In genomic region chr2:152415287-152415686, GRCm38 (mm10) we compare ENCODE assay signal across 8 mouse cellular contexts. TPM values are rescaled to one million over a fixed set of nuclear protein-coding genes. Genes with fewer than 3 reads are reported as not detected.
A peak's percentile ranks its signal among the peaks of the same experiment; 100 is the strongest.
DNase-seq lines count a peak whose midpoint lies in the region; ATAC-seq and TF ChIP-seq lines count a peak whose summit lies in the region.

6820408C15Rik (plus strand) TSS chr2:152415587.

- no peak for TF ChIP-seq RAD21 in MEL (IDR thresholded peaks at IDR 0.05; ENCODE audit: low read depth, low read length)

- no peak for TF ChIP-seq EP300 in MEL (IDR thresholded peaks at IDR 0.05; ENCODE audit: low read depth in 1 of 2, low read length in 2 of 2)
- no peak for TF ChIP-seq EP300 in liver, postnatal 0 days (IDR thresholded peaks at IDR 0.05; ENCODE audit: low read depth)

- DNase-seq in heart, adult 11 months, result no peak
- DNase-seq in MEL (ENCODE audit: low read depth, low spot score), result no peak
- DNase-seq in forebrain, postnatal 0 days, result no peak
- no peak for DNase-seq in liver, postnatal 0 days
- no peak for DNase-seq in urinary bladder, postnatal 14 days (ENCODE audit: low spot score)
- no peak for DNase-seq in left cerebral cortex, adult 18-20 months (ENCODE audit: low spot score in 2 of 2)
- no peak for DNase-seq in thymus, postnatal 4 days

- no peaks in the 10 kb centered on the region for H3K36me3 ChIP-seq in heart, embryonic 15.5 days
- H3K36me3 ChIP-seq in MEL (ENCODE audit: control insufficient read depth in 1 of 2, insufficient read depth in 2 of 2, low read length in 2 of 2), result no peaks in the 10 kb centered on the region
- H3K36me3 ChIP-seq in forebrain, postnatal 0 days (ENCODE audit: insufficient read depth), result no peaks in the 10 kb centered on the region
- H3K36me3 ChIP-seq in liver, postnatal 0 days (replicated peaks; ENCODE audit: insufficient read depth, low read length), result no peaks in the 10 kb centered on the region

- no peak for ATAC-seq in heart, embryonic 15.5 days (replicated peaks; ENCODE audit: insufficient number of reproducible peaks, insufficient read depth, low FRiP score, low read depth)
- ATAC-seq in forebrain, postnatal 0 days, result no peak
- no peak for ATAC-seq in liver, postnatal 0 days

- no peak for TF ChIP-seq CTCF in MEL (IDR thresholded peaks at IDR 0.05 in 2 of 3, conservative IDR thresholded peaks at IDR 0.05 in 1 of 3; ENCODE audit: control insufficient read depth in 1 of 3, insufficient read depth in 1 of 3, low read depth in 2 of 3, low read length in 3 of 3, poor library complexity in 1 of 3, severe bottlenecking in 1 of 3)
- no peak for TF ChIP-seq CTCF in forebrain, postnatal 0 days (IDR thresholded peaks at IDR 0.05; ENCODE audit: low read depth)
- no peak for TF ChIP-seq CTCF in liver, postnatal 0 days (IDR thresholded peaks at IDR 0.05; ENCODE audit: low read depth)

- no peaks in the 10 kb centered on the region for H3K27me3 ChIP-seq in heart, embryonic 15.5 days
- H3K27me3 ChIP-seq in MEL (ENCODE audit: control insufficient read depth in 1 of 2, insufficient read depth in 2 of 2, low read length in 2 of 2), result no peaks in the 10 kb centered on the region
- no peaks in the 10 kb centered on the region for H3K27me3 ChIP-seq in forebrain, postnatal 0 days (ENCODE audit: insufficient read depth, low read length)
- H3K27me3 ChIP-seq in liver, postnatal 0 days (ENCODE audit: insufficient read depth, low read length), result no peaks in the 10 kb centered on the region

- peaks cover 16% of the 10 kb centered on the region for H3K79me2 ChIP-seq in MEL (ENCODE audit: control insufficient read depth, insufficient read depth, low read length, poor library complexity)

- TF ChIP-seq POLR2A in MEL (IDR thresholded peaks at IDR 0.05; ENCODE audit: control insufficient read depth in 1 of 2, insufficient read depth in 1 of 2, low read depth in 1 of 2, low read length in 2 of 2, poor library complexity in 1 of 2), result no peak

- 18% methylated on average over 4 of the region's 4 CpGs for WGBS in heart, embryonic 15.5 days
- 28% methylated on average over 4 of the region's 4 CpGs for WGBS in forebrain, postnatal 0 days
- WGBS in liver, postnatal 0 days (ENCODE audit: insufficient replicate concordance), result 37% methylated on average over 4 of the region's 4 CpGs

- H3K4me3 ChIP-seq in heart, embryonic 15.5 days, result peak within 1 kb of the TSS; percentile 80
- peak within 1 kb of the TSS; percentile 83 to 86 for H3K4me3 ChIP-seq in MEL (ENCODE audit: control insufficient read depth in 1 of 2, insufficient read depth in 1 of 2, low read depth in 2 of 2, low read length in 2 of 2)
- peak within 1 kb of the TSS; percentile 86 for H3K4me3 ChIP-seq in forebrain, postnatal 0 days (ENCODE audit: low read depth, low read length)
- peak within 1 kb of the TSS; percentile 89 for H3K4me3 ChIP-seq in liver, postnatal 0 days (ENCODE audit: low read depth, low read length)

- H3K4me1 ChIP-seq in heart, embryonic 15.5 days (replicated peaks), result peaks cover 30% of the 10 kb centered on the region
- no peaks in the 10 kb centered on the region; a peak in 1 of 4 replicates for H3K4me1 ChIP-seq in MEL (ENCODE audit: control insufficient read depth in 1 of 2, insufficient read depth in 2 of 2, low read length in 2 of 2)
- H3K4me1 ChIP-seq in forebrain, postnatal 0 days (ENCODE audit: insufficient read depth), result peaks cover 25% of the 10 kb centered on the region
- peaks cover 34% of the 10 kb centered on the region for H3K4me1 ChIP-seq in liver, postnatal 0 days (ENCODE audit: insufficient read depth)

- peak within 1 kb of the TSS; percentile 92 for H3K9ac ChIP-seq in heart, embryonic 15.5 days
- H3K9ac ChIP-seq in MEL (ENCODE audit: control insufficient read depth, low read depth, low read length, poor library complexity, severe bottlenecking), result peak within 1 kb of the TSS; percentile 97
- H3K9ac ChIP-seq in forebrain, postnatal 0 days, result peak within 1 kb of the TSS; percentile 90
- peak within 1 kb of the TSS; percentile 94 for H3K9ac ChIP-seq in liver, postnatal 0 days (replicated peaks)

- H3K9me3 ChIP-seq in heart, embryonic 15.5 days (replicated peaks), result no peaks in the 10 kb centered on the region
- H3K9me3 ChIP-seq in MEL (replicated peaks; ENCODE audit: insufficient read depth, low read length), result no peaks in the 10 kb centered on the region
- no peaks in the 10 kb centered on the region for H3K9me3 ChIP-seq in forebrain, postnatal 0 days (ENCODE audit: low read length)
- 0 out of 2 replicates have a peak, but pooled peaks cover 3% of the 10 kb centered on the region for H3K9me3 ChIP-seq in liver, postnatal 0 days (ENCODE audit: low read length)

- peak within 1 kb of the TSS; percentile 98 for H3K27ac ChIP-seq in heart, embryonic 15.5 days
- H3K27ac ChIP-seq in MEL (ENCODE audit: control insufficient read depth, low read depth, low read length), result peak within 1 kb of the TSS; percentile 32; the same call in 1 of the 2 replicates
- H3K27ac ChIP-seq in forebrain, postnatal 0 days (ENCODE audit: low read depth, low read length), result peak within 1 kb of the TSS; percentile 95
- peak within 1 kb of the TSS; percentile 89 for H3K27ac ChIP-seq in liver, postnatal 0 days (ENCODE audit: low read depth)

- peak within 1 kb of the TSS; percentile 70 for H3K4me2 ChIP-seq in heart, embryonic 15.5 days
- peak within 1 kb of the TSS; percentile 72 for H3K4me2 ChIP-seq in forebrain, postnatal 0 days (ENCODE audit: low read depth)
- H3K4me2 ChIP-seq in liver, postnatal 0 days (ENCODE audit: low read depth, low read length), result peak within 1 kb of the TSS; percentile 89

TF ChIP-seq in MEL, 35 proteins besides CTCF, POLR2A, EP300 and RAD21:
- TF ChIP-seq POLR2AphosphoS5 (IDR thresholded peaks at IDR 0.05; ENCODE audit: borderline replicate concordance, low read depth, low read length) (no peak), BHLHE40 (IDR thresholded peaks at IDR 0.05; ENCODE audit: borderline replicate concordance, low read depth, low read length) (no peak), POLR2AphosphoS2 (IDR thresholded peaks at IDR 0.05; ENCODE audit: low read length) (no peak), TCF12 (IDR thresholded peaks at IDR 0.05; ENCODE audit: low read depth, low read length) (no peak), KAT2A (conservative IDR thresholded peaks at IDR 0.05; ENCODE audit: low read depth, low read length) (no peak), HCFC1 (IDR thresholded peaks at IDR 0.05; ENCODE audit: low read depth, low read length) (no peak), GABPA (IDR thresholded peaks at IDR 0.05; ENCODE audit: low read depth, low read length) (no peak), NELFE (IDR thresholded peaks at IDR 0.05; ENCODE audit: low read depth, low read length) (no peak), ETS1 (IDR thresholded peaks at IDR 0.05; ENCODE audit: low read depth, low read length) (no peak), RCOR1 (IDR thresholded peaks at IDR 0.05; ENCODE audit: low read depth, low read length) (no peak), ZNF384 (IDR thresholded peaks at IDR 0.05; ENCODE audit: low read depth, low read length) (no peak), MYB (IDR thresholded peaks at IDR 0.05; ENCODE audit: low read depth, low read length) (no peak), USF2 (IDR thresholded peaks at IDR 0.05; ENCODE audit: borderline replicate concordance in 1 of 2, insufficient read depth in 1 of 2, low read depth in 1 of 2, low read length in 2 of 2) (no peak), USF1 (IDR thresholded peaks at IDR 0.05; ENCODE audit: low read depth, low read length) (no peak), JUND (IDR thresholded peaks at IDR 0.05; ENCODE audit: low read depth, low read length) (no peak), NRF1 (IDR thresholded peaks at IDR 0.05; ENCODE audit: insufficient read depth, low read depth, low read length, poor library complexity, severe bottlenecking) (no peak), UBTF (IDR thresholded peaks at IDR 0.05; ENCODE audit: borderline replicate concordance, insufficient read depth, low read depth, low read length) (no peak), MAZ (IDR thresholded peaks at IDR 0.05; ENCODE audit: low read depth, low read length) (no peak)

RNA-seq across cellular contexts. Expression of gene 6820408C15Rik, which starts in this region (rescaled TPM):
- 2.0 and 2.4 TPM in 2 replicates for polyA plus RNA-seq in heart, embryonic 15.5 days (2015; fragmentation: Nextera tagmentation; extraction: Ambion mirVana)
- 0.08 and 0.13 TPM in 2 replicates for total RNA-seq in MEL (2012; rRNA removed)
- polyA plus RNA-seq in MEL (2012; ENCODE audit: insufficient read depth in 1 of 2, insufficient read length in 2 of 2, low read depth in 1 of 2, low replicate concordance in 2 of 2, missing spikeins in 1 of 2), result under 1 TPM in 1 of 2 experiments, not detected in 1; 0.31 TPM
- 2.3 and 5.0 TPM in 2 replicates for total RNA-seq in forebrain, postnatal 0 days (2014; rRNA removed)
- 5.6 and 6.4 TPM in 2 replicates for polyA plus RNA-seq in forebrain, postnatal 0 days (2015; fragmentation: Nextera tagmentation; extraction: Ambion mirVana)
- 0.13 and 0.42 TPM in 2 replicates for polyA plus RNA-seq in liver, postnatal 0 days (2015; fragmentation: Nextera tagmentation; extraction: Ambion mirVana)
- total RNA-seq in left cerebral cortex, adult 18-20 months (2021), result 1 to 10 TPM; 1.6 to 2.1 TPM

Comparison
In these comparisons a context has a peak if more than half of its experiments do, and no peak if none do; other contexts are left out.
1. H3K27ac ChIP-seq: peak in every context shown above with its lines; median percentile 98 in heart, embryonic 15.5 days; 95 in forebrain, postnatal 0 days; 89 in liver, postnatal 0 days; 32 in MEL.